Mouse (Mus musculus): ENCODE results near the gene Lair1.

GRCm38 (mm10) chr7:4071066-4071465 lies 8.1 kb upstream of the Lair1 start:
- no peak for TF ChIP-seq CTCF (IDR thresholded peaks at IDR 0.05; ENCODE audit: low read depth, low read length)
- no peak for TF ChIP-seq POLR2A (IDR thresholded peaks at IDR 0.05; ENCODE audit: borderline replicate concordance, low read depth, low read length)

All from bone marrow macrophage, adult 2 months (primary cell).